Mouse (Mus musculus) liver, embryonic 14.5 days (tissue): ENCODE measurements around the gene Enox1.

ENCODE experiments used
- CTCF ChIP-seq: IDR thresholded peaks from 2 replicates; pipeline ENCODE4 v1.5.1; 2016; ENCODE audit warnings: antibody characterized with exemption, low read depth, control low read depth
- EP300 ChIP-seq: IDR thresholded peaks from 2 replicates; pipeline ENCODE4 v1.6.1; 2016; ENCODE audit warnings: antibody characterized with exemption, low read depth

GRCm38 (mm10) chr14:77456066-77456465 is 299.5 kb downstream of the Enox1 start:
- TF ChIP-seq CTCF (no peak), EP300 (no peak)
